Mouse (Mus musculus) neural tube, embryonic 15.5 days (tissue): ENCODE measurements at regions not wholly inside any gene's neighbourhood (a gene's known extent, or its start where the extent isn't known, plus 50 kb on each side); places are given as distances from the start of the nearest gene placed in this dataset.

Source experiments
- ATAC-seq: fragments of 200-750 bp; cut with Nextera tagmentation; 2 replicates; pipeline ENCODE4 v1.8.0; 2017; ENCODE audit warnings: mild to moderate bottlenecking, moderate TSS enrichment, moderate library complexity; ENCODE audit not compliant: low FRiP score
- H3K27ac ChIP-seq: fragments of 300-500 bp; sonication (generic); replicated peaks from 2 replicates; pipeline ENCODE4 v1.5.1; 2015; ENCODE audit warnings: mild to moderate bottlenecking, inconsistent platforms
- H3K27me3 ChIP-seq: fragments of 300-500 bp; sonication (generic); replicated peaks from 2 replicates; pipeline ENCODE4 v1.6.1; 2015; ENCODE audit warnings: inconsistent platforms
- H3K36me3 ChIP-seq: fragments of 300-500 bp; sonication (generic); 2 replicates; pipeline ENCODE4 v1.6.1; 2015; ENCODE audit warnings: inconsistent platforms
- H3K4me1 ChIP-seq: fragments of 300-500 bp; sonication (generic); 2 replicates; pipeline ENCODE4 v1.6.1; 2015; ENCODE audit warnings: inconsistent platforms
- H3K4me2 ChIP-seq: fragments of 300-500 bp; sonication (generic); 2 replicates; pipeline ENCODE4 v1.6.1; 2015; ENCODE audit warnings: inconsistent platforms, mild to moderate bottlenecking, moderate library complexity
- H3K4me3 ChIP-seq: fragments of 300-500 bp; sonication (generic); replicated peaks from 2 replicates; pipeline ENCODE4 v1.5.1; 2015; ENCODE audit warnings: mild to moderate bottlenecking, inconsistent platforms
- H3K9ac ChIP-seq: fragments of 300-500 bp; sonication (generic); replicated peaks from 2 replicates; pipeline ENCODE4 v1.6.1; 2015; ENCODE audit warnings: mild to moderate bottlenecking, inconsistent platforms
- H3K9me3 ChIP-seq: fragments of 300-500 bp; sonication (generic); replicated peaks from 2 replicates; pipeline ENCODE4 v1.6.1; 2016; ENCODE audit warnings: inconsistent platforms
- WGBS: fragments of 180-500 bp; shearing (Covaris S2); methylation state at CpG from one replicate; pipeline ENCODE4 v1.1.7; 2015; ENCODE audit warnings: mixed read lengths; 5-methylcytosine and 5-hydroxymethylcytosine counted together

DNA sequence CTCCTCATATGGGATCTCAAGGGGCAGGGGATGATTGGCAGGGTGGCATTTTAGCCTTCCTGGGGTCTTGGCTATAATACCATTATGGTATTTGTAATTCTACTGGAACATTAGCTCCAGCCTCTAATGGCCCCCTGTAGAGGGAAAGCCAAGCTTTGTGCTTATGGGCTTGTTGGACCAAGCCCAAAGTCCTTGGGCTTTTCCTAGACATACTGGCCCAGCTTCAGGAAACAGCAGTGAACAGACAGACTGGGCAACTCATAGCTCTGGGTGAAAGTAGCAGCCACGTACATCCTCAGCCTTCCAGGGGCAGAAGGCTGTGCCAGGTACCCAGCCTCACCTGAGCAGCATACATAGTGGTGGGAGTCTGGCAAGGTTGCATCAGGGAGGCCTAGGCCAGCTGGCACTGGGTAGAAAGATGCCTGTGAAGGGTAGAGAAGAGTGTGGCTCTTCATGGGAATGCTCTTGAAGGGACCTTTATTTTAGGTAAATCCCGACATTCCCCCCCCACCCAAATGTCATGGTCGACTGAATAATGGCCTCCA, 108.1 kb upstream of the Neo1 start:
- Histone ChIP-seq H3K9ac (no peak overlapping the region), H3K27ac (no peak overlapping the region), H3K27me3 (no peaks in the 10 kb centered on the region), H3K4me1 (no peaks in the 10 kb centered on the region), H3K4me2 (no peak overlapping the region), H3K36me3 (no peaks in the 10 kb centered on the region), H3K4me3 (no peak overlapping the region), H3K9me3 (no peaks in the 10 kb centered on the region)
- ATAC-seq: no peak
- WGBS: 74% methylated on average over 3 of the region's 3 CpGs

DNA sequence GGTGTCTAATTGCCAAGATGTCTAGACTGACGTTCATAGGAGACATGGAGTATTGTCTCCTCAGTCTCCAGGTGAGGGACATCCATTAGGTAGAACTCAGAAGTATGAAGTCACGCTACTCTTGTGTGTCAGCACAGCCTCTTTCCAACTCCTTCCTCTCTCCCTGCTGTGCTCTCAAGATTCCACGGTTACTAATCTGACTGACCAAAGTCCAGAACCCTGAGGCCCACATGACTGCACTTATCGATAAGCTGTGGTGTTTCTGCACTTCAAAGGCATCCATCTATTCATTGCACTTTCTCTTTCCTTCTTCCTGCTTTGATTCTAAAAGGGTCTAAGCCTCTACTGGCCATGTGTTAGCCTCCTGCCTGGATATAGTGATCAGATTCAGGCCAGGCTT, 107.4 kb upstream of the Neo1 start:
- H3K4me1 ChIP-seq: no peaks in the 10 kb centered on the region
- no peak overlapping the region for H3K4me2 ChIP-seq
- H3K9ac ChIP-seq: no peak overlapping the region
- no peaks in the 10 kb centered on the region for H3K9me3 ChIP-seq
- H3K4me3 ChIP-seq: no peak overlapping the region
- no peak overlapping the region for H3K27ac ChIP-seq
- no peaks in the 10 kb centered on the region for H3K27me3 ChIP-seq
- WGBS: 92% methylated on average over 4 of the region's 4 CpGs
- no peaks in the 10 kb centered on the region for H3K36me3 ChIP-seq
- ATAC-seq: no peak

- peak; percentile 53 for ATAC-seq
- no peaks in the 10 kb centered on the region for H3K9me3 ChIP-seq
- no peaks in the 10 kb centered on the region for H3K27me3 ChIP-seq
- H3K4me1 ChIP-seq: peaks cover 28% of the 10 kb centered on the region
- WGBS: 28% methylated on average over 15 of the region's 15 CpGs
- no peak overlapping the region for H3K9ac ChIP-seq
- H3K4me2 ChIP-seq: peak overlapping the region; percentile 37
- H3K27ac ChIP-seq: peak overlapping the region; percentile 63
- H3K4me3 ChIP-seq: no peak overlapping the region
- H3K36me3 ChIP-seq: no peaks in the 10 kb centered on the region
These were observed 98.2 kb upstream of the Neo1 start for GRCm38 (mm10) chr9:59134171-59135041.

DNA sequence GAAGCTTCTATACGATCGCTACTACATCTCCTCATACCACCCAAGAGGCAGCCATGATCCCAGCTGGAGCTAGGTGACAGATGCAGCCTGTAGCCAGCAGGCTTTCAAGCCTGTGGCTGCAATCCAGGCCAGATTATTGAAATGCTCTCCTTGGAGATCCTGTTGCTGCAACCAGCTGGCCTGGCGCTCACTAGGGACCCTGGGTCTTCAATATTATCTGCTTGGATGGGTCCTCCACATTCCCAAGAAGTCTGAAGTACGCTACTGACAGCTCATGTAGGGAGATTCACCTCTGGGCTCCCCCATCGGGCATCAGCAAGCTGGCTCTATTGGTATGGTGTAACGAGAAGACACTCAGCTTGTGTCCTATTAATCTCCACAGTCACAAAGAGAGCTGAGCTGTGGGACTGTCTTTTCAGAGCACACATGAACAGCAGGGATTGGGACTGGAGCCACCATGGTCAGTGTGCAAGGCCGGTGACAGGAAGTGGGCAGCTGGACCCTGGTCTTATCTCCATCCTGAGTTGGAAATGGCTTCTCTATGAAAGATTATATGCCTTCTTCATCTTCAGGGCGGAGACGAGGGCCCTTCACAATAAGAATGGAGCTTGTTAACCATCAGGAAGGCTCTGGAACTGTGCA, 93.6 kb upstream of the Neo1 start:
- no peak for ATAC-seq
- Histone ChIP-seq H3K27ac (0 out of 2 replicates have a peak overlapping the region, but pooled peaks have one; percentile 11), H3K27me3 (no peaks in the 10 kb centered on the region), H3K4me3 (no peak overlapping the region), H3K4me2 (no peak overlapping the region), H3K4me1 (peaks cover 24% of the 10 kb centered on the region), H3K36me3 (no peaks in the 10 kb centered on the region), H3K9me3 (no peaks in the 10 kb centered on the region), H3K9ac (no peak overlapping the region)
- WGBS: 72% methylated on average over 9 of the region's 9 CpGs

DNA sequence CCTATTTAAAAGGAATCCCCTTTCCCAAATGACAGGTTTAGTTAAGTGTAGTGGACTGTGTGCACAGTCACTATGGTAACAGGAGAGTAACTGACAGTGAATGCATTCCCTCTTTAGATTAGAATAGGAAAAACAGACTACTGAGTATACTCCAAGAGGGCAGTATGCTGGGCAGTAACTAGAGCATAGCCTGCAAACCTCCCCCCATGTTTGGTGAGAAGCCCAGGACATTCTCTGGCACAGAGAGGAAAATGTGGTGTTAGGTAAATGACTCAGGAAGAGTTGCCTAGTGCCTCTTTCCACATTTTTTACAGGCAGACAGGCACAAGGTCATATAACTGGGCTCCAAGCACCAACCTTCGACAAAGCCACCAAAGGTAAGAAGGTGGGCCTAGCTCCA, 93.0 kb upstream of the Neo1 start:
- 94% methylated on average over 1 of the region's 1 CpGs for WGBS
- Histone ChIP-seq H3K4me3 (no peak overlapping the region), H3K27ac (0 out of 2 replicates have a peak overlapping the region, but pooled peaks have one; percentile 11), H3K9ac (no peak overlapping the region), H3K27me3 (no peaks in the 10 kb centered on the region), H3K4me2 (no peak overlapping the region), H3K9me3 (no peaks in the 10 kb centered on the region), H3K4me1 (peaks cover 19% of the 10 kb centered on the region), H3K36me3 (no peaks in the 10 kb centered on the region)
- ATAC-seq: no peak

- no peaks in the 10 kb centered on the region for H3K27me3 ChIP-seq
- H3K9ac ChIP-seq: no peak overlapping the region
- no peak overlapping the region for H3K4me2 ChIP-seq
- no peak for ATAC-seq
- H3K27ac ChIP-seq: no peak overlapping the region
- no peaks in the 10 kb centered on the region for H3K9me3 ChIP-seq
- H3K4me1 ChIP-seq: peaks cover 9% of the 10 kb centered on the region; the same call in 1 of the 2 replicates
- H3K36me3 ChIP-seq: no peaks in the 10 kb centered on the region
- 73% methylated on average over 2 of the region's 2 CpGs for WGBS
- H3K4me3 ChIP-seq: no peak overlapping the region
These were observed 91.8 kb upstream of the Neo1 start for GRCm38 (mm10) chr9:59128023-59128422.

DNA sequence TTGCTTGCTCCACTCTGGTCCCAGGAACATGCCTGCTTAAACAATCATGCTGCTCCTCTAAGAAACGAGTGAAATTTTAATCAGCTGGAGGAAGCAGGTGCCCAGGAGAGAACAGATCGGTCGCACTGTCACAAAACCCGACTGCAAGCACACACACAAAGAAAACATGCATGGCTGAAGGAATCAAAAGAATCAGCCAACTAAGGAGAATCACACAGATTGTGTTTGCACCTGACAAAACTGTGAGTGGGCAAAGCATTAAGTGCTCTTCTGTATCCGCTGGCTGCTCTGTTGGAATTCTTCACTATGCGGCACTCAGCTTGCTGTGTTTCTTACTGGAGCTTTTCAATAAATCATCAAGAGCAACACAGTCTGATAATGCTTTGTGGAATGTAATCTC, 89.6 kb upstream of the Neo1 start:
- no peaks in the 10 kb centered on the region for H3K36me3 ChIP-seq
- no peak overlapping the region for H3K4me2 ChIP-seq
- H3K9me3 ChIP-seq: no peaks in the 10 kb centered on the region
- no peak overlapping the region for H3K4me3 ChIP-seq
- no peak for ATAC-seq
- H3K9ac ChIP-seq: no peak overlapping the region
- 45% methylated on average over 6 of the region's 6 CpGs for WGBS
- H3K27ac ChIP-seq: no peak overlapping the region
- no peaks in the 10 kb centered on the region for H3K27me3 ChIP-seq
- peaks cover 9% of the 10 kb centered on the region; the same call in 1 of the 2 replicates for H3K4me1 ChIP-seq

DNA sequence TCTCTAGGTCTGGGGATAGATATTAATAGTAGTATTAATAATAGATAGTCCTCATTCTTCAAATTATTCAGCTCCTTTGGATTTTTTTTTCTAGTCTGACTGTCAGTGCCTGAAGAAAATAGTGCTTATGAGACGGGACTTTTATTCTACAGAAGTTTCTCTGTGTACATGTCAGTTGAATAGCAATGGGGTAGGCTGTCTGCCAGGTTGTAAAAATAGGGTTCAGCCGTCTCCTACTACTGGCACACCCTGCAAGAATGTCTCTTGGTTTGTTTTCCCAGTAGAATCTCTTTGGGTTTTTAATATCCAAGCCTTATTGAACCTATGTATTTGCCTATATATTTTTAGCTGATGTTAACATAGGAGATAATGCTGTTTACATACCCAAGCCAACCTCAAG, 80.3 kb upstream of the Neo1 start:
- no peaks in the 10 kb centered on the region for H3K9me3 ChIP-seq
- H3K27ac ChIP-seq: no peak overlapping the region
- ATAC-seq: no peak
- no peak overlapping the region for H3K9ac ChIP-seq
- H3K4me1 ChIP-seq: no peaks in the 10 kb centered on the region; the same call in 1 of the 2 replicates
- H3K4me2 ChIP-seq: no peak overlapping the region
- no peaks in the 10 kb centered on the region for H3K36me3 ChIP-seq
- 38% methylated on average over 2 of the region's 2 CpGs for WGBS
- no peak overlapping the region for H3K4me3 ChIP-seq
- H3K27me3 ChIP-seq: no peaks in the 10 kb centered on the region

DNA sequence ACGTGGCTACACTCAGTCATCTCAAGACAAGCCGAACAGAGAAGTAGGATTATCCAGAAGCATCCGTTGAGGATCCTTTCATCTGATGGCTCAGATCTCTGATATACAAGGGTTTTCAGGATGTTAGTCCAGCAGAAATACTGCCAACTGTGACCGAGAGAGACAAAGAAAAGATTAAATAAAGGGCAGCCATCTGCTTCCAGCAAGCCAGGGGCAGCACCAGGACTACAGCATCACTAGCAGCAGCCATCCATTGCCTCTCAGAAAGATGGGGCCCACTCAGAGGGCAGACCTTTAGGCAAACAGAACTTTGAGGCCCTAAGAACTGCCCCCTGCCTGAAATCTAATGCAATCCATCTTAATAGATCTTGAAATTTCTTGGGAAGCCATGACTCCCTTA, 77.6 kb upstream of the Neo1 start:
- Histone ChIP-seq H3K4me2 (no peak overlapping the region), H3K4me3 (no peak overlapping the region), H3K27me3 (no peaks in the 10 kb centered on the region), H3K36me3 (no peaks in the 10 kb centered on the region), H3K9me3 (no peaks in the 10 kb centered on the region), H3K9ac (no peak overlapping the region), H3K4me1 (no peaks in the 10 kb centered on the region; the same call in 1 of the 2 replicates), H3K27ac (no peak overlapping the region)
- WGBS: 46% methylated on average over 4 of the region's 4 CpGs
- no peak for ATAC-seq

GRCm38 (mm10) chr9:59099738-59100137, 63.5 kb upstream of the Neo1 start:
- WGBS: 90% methylated on average over 5 of the region's 5 CpGs
- Histone ChIP-seq H3K4me1 (peaks cover 21% of the 10 kb centered on the region), H3K9ac (no peak overlapping the region), H3K4me3 (no peak overlapping the region), H3K9me3 (no peaks in the 10 kb centered on the region), H3K36me3 (no peaks in the 10 kb centered on the region), H3K27ac (no peak overlapping the region), H3K4me2 (no peak overlapping the region), H3K27me3 (no peaks in the 10 kb centered on the region)
- ATAC-seq: no peak

GRCm38 (mm10) chr9:59097564-59097963, 61.3 kb upstream of the Neo1 start:
- WGBS: 59% methylated on average over 4 of the region's 4 CpGs
- Histone ChIP-seq H3K4me2 (no peak overlapping the region), H3K9me3 (no peaks in the 10 kb centered on the region), H3K4me3 (no peak overlapping the region), H3K27me3 (no peaks in the 10 kb centered on the region), H3K4me1 (peaks cover 21% of the 10 kb centered on the region), H3K36me3 (no peaks in the 10 kb centered on the region), H3K27ac (no peak overlapping the region), H3K9ac (no peak overlapping the region)
- no peak for ATAC-seq
